Mouse (Mus musculus): ENCODE data around the gene Proser1.
A peak's percentile ranks its signal among the peaks of the same experiment; 100 is the strongest.

Gene Proser1

DNA sequence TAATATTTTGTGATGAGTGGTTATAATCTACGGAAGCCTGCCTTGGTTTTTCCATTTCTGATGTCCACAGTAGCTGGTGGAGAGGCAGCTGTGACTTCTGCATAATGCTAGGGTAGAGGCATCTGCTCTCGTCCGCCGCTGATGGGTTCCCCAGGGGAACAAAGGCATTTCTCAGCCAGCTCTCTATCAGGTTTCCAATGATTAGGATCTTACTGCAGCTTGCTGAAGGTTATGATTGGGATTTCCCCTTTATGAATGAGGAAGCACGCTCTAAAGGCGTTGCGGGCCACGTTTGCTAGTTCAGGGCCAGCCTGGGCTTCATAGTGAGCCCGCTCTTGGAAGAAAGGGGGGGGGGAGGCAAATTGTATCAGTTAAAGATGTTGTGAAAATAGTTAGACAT lies 3.0 kb downstream of the Proser1 start:
- DNase-seq (ENCODE audit: low spot score): no peak

DNA sequence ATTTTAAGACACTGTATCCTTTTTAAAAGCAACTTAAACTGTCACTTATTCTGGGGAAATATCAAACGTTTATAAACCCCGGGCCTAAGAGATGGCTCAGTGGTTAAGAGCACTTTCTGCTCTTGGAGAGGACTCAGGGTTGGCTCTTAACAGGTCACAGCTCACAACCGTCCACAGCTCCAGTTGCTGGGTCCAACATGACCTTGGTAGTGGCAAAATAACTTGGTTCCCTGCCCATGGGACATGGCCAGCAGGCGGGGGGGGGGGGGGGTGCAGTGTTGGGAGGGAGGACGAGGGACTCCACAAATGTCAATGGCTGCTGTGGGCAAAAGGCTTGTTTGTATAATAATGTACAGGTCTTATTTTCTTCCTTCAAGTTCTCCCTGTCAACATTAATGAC lies 3.9 kb downstream of the Proser1 start:
- DNase-seq (ENCODE audit: low spot score): no peak

DNA sequence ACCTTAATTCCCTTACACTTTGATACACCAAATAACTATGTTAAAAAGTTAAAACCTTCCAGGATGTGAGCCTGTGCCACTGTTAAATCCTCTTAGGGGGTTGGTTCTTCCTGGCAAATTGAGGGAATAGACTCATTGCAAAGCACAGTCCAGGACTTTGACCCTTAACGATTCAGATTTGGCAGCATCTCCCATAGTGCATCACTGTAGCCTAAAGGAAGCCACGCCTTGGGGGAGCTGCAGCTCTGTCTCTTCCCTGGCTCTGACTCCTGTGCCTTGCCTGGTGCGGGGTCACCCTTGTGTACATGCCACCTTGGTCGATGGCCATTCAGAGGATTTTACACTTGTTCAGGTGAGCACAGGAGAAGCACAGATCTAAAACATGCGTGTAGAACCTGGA lies 6.2 kb downstream of the Proser1 start:
- DNase-seq (ENCODE audit: low spot score): no peak

DNA sequence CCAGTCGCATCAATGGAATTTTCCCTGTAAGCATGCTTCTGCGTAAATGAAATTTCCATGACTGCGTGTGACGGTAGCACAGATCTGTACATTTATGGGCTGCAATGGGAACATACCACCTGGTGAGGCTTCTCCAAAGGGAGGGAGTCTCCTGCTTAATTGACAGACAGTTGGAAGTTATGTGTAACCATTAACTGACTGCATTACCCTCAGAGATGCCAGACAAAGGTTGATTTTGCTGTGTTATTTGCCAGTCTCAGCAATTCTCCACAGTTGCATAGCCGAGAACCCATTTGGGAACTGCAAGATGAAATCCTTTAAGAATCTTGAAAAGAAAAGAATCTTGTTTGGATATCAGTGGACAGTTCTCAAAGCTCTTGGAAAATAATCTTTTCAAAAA lies 8.6 kb downstream of the Proser1 start:
- DNase-seq (ENCODE audit: low spot score): no peak

DNA sequence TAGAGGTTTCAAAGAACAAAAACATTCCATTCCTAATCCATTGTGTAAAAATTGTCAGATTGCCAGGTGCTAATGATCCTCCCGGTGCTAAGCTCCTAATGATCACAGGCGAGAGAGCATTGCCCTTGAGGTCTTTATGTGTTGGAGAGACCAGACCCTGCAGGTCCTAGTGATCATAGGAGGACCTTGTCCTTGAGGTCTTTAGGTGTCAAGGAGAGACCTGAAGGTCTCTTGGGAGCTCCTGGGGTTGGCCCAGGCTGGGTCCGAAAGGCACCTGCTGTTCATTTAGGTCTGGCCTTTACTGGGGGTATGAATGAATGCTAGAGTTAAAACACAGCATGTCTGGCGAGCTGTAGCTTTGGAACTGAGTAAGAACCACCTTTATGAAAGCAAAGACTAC lies 10.7 kb downstream of the Proser1 start:
- no peak for DNase-seq (ENCODE audit: low spot score)

DNA sequence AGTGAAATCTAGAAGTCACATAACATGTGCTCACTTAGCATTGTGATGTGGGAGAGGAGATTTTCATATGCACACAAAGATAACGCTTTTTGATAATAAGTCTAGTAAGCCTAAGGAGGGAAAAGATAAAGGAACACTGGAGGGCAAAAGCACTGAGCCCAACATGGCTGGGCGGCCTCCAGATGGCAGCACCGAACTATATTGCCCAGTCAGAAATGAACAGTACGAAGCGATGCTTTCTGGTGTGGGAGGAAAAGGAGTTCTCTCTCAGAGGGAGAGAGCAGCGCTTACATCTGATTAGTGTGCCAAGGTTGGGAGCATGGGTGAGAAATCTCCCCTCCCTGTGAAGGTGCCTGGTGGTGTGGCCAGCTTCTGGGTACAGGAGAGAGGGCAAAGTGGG lies 12.4 kb downstream of the Proser1 start:
- peak; percentile 11 for DNase-seq (ENCODE audit: low spot score)

DNA sequence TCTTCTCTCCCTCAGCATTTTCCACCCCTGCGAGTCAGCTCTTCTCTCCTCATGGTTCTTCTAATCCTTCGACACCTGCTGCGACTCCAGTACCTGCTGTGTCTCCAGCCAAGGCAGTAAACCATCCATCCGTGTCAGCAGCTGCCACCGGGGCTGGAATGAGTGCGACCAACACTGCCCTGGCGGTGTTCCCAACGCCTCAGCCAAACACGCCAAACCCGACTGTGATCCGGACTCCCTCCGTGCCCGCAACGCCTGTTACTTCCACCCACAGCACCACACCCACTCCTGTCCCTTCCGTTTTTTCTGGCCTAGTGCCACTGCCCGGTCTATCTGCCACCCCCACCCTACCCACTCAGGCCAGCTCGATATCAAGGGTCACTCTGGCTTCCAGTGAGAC lies 14.0 kb downstream of the Proser1 start:
- no peak for DNase-seq (ENCODE audit: low spot score)

DNA sequence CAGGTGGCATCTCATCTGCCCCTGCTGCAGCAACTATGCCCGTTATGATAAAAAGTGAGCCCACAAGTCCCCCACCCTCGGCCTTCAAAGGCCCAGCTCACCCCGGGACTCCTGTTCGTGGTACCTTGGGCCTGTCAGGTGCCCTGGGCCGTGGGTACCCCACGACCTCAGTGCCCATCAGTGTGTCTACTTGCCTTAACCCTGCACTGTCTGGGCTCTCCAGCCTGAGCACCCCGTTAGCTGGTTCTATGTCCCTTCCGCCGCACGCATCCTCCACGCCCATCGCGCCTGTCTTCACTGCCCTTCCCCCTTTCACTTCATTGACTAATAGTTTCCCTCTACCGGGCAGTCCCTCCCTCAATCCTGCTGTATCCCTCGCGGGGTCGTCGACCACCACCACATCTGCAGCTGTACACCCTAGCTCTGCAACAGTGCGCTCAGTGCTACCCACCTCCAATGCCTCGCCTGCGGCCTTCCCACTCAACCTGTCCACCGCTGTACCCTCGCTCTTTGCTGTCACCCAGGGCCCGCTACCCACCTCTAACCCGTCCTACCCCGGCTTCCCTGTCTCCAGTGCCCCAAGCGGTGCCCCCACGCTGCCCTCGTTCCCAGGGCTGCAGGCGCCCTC lies 15.1 kb downstream of the Proser1 start:
- DNase-seq (ENCODE audit: low spot score): no peak

DNA sequence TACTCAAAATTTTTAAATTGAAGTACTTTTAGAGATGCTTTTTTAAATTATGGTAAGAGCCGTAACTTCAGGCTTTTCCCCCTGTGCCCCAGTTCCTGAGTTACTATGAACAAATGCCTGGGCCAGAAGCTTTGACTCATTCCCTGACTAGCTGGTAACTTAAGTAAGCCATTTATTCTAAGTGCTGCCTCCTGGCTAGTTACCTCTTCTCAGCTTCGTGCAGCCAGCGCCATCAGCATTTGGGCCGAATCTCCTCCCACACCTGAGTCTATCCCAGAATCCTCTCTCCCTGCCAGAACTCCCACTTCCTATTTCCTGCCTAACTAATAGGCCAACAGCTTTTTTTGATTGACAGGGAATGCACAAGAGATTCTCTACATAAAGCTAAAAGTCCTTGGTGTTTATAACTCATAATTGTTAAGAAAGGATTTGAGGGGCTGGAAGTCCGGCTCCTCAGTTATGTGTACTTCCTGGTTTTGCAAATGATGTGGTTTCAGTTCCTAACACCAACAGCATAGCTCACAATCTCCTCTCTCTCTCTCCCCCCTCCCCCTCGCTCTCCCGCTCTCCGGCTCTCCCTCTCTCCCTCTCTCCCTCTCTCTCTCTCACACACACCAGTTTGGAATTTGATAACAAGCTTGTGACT lies 20.1 kb downstream of the Proser1 start:
- no peak for DNase-seq (ENCODE audit: low spot score)

DNA sequence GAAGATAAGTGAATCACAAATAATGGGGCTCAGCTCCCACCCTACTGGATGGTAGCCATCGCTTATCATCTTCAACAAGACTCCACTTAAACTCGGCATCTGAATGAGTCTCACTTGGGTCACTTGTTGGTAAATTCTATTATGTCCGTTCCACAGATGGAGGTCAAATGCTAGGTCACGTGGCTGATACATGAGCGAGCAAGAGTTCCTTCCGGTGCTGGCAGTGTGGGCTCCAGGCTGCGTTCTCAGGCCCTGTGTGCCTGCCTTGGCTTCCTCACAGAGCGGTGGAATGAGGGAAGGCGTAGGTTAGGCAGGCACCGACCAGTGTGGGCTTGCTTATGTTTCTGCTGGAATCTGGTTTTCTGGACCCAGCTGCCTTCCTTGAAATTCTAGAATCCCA lies 23.1 kb downstream of the Proser1 start:
- no peak for DNase-seq (ENCODE audit: low spot score)

DNA sequence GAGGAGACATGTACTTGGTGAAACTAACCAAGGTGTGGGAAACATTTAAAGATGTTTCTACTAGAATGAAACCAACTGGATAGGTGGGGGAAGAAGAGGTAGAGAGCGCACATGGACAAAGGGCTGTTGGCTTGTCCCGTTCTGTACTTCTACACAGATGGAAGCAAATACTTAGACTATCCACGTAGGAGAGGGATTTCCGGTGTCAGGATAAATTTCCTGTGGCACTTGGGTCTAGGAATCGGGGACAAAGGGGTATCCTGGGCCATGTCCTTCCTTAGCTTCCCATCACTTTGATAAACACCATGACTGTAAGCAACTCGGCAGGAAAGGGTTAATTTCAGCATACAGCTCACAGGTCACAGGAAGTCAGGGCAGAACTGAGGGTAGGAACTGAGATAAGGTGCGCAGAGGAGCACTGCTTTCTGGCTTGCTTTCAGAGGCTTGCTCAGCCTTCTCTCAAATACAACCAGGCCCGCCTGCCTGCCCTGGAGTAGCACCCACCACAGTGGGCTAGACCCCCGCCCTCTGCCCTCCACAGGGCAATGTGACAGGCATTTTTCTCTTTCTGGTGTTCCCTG lies 23.6 kb downstream of the Proser1 start:
- DNase-seq (ENCODE audit: low spot score): no peak

DNA sequence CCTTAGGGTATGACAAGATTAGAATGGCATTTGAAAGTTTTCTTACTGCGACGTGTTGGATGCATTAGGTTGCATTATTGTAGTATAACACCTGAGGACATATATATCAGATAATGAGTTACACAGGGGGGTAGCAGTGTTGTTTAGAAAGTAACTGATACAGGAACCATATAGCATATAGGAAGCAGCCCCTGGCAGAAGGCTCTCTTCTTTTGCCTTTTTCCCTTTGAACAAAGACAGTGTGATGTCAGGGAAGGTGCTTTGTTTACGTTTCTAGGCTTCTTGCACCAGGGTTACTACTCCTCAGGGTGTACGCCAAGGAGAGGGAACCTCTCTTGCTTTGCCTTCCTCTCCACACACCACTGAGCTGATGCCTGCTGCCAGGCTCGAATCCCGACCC lies 24.9 kb downstream of the Proser1 start, which contains the start of gene Stoml3:
Stoml3 (plus strand) TSS at position 301 of the 400 bp plus-strand sequence.
- no peak for DNase-seq (ENCODE audit: low spot score)

DNA sequence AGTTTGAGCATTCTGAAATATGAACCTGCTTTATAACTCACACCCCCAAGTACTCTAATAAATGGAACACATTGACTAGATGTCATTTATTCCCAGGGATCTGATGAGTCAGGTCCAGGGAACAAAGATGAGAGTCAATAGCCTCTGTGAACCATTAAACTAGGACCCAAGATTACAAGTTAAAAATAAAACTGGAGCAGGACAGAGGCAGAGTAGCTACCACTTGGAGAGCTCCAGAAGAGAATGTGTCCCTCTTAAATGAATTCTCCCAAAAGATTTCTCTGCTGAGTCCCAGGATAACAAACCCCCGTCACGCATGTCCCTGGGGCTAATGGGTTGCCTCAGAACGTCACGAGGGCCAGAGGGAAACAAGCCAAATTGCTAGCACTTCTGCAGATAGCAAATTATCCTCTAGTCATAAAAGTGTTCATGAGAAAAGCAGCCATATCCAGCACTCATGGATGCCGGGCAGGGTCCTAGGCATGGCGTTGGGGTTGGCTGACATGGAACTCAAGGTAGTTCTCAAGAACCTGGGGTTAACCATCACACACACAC lies 35.0 kb downstream of the Proser1 start:
- DNase-seq (ENCODE audit: low spot score): no peak

DNA sequence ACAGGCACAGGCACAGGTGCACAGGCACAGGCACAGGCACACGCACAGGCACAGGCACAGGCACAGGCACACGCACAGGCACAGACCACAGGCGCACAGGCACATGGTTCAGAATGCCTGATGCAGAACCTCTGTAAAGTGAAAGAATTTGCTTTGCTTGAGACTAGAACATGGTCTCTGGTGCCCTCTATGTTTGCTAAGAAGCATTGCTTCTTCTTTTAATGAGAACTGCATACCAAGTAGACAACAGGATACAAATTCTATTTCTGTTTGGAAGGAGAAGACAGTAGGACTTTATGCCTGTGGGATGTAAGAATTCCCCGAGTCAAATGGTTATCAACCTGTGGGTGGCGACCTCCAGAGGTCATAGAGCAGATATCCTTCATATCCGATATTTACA lies 39.0 kb downstream of the Proser1 start:
- DNase-seq (ENCODE audit: low spot score): no peak

DNA sequence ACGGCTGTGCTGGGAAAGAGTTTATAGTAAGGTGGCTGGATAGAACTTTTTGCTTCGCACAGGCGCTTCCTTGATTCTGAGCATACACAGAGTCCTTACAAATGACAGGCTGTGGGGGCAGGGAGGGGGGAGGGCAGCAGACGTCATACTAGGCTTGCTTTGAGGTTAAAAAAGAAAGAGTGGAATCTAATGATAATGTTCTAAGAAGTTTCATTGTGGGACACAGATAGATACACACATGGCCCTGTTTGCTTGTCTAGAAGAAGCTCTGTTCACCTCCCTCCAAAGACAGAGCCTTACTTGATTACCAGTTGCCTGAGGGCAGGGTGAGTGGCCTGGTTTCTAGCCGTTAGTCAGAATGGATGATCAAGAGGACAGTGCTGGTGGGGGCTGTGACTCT lies 49.6 kb downstream of the Proser1 start:
- no peak for DNase-seq (ENCODE audit: low spot score)

DNA sequence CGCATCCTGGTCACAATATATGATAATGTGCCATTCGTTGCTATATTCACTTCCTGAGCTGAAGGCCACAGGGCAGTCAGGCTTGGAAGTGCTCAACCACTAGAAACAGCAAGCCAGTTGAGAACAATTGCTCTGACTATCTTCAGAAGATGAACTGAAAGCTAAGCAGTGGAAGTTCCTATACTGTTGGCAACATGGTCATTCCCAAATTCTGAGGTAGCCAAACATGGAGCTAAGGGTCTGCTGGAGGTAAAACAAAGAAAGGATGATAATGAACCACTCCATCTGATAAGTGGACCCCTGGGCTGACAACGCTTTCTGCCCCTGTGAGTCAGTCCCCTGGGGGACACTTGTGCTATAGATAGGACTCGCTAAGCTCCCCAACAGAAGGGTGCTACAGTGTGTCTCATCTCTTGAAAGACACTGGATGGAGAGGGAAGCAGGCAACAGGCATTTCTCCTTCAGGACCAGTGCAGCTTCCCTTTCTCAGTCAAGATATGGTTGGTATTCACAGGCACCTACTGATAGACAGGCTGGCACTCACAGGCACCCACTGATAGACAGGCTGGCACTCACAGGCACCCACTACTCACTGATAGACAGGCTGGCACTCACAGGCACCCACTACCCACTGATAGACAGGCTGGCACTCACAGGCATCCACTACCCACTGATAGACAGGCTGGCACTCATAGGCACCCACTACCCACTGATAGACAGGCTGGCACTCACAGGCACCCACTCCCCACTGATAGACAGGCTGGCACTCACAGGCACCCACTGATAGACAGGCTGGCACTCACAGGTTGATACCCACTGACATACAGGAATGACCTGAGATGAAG lies 51.0 kb downstream of the Proser1 start:
- no peak for DNase-seq (ENCODE audit: low spot score)

DNA sequence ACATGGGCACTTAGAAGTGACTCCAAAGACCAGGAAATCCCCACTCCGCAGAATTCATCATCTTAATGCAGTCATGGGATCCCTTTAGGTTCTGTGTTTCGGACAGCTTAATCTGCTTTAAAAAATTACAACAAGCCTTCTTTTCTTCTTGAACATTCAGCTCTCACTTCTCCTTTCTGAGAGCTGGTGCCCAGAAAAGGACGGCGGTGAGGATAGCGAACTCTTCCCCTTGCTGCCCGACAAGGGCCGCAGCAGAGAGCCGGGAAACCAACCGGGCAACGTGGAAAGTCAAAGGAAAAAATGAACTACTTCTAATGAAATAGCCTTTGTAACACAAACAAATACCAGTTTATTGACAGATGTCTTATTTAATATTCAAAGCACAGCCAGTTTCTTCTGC lies 59.3 kb downstream of the Proser1 start:
- DNase-seq (ENCODE audit: low spot score): no peak

DNA sequence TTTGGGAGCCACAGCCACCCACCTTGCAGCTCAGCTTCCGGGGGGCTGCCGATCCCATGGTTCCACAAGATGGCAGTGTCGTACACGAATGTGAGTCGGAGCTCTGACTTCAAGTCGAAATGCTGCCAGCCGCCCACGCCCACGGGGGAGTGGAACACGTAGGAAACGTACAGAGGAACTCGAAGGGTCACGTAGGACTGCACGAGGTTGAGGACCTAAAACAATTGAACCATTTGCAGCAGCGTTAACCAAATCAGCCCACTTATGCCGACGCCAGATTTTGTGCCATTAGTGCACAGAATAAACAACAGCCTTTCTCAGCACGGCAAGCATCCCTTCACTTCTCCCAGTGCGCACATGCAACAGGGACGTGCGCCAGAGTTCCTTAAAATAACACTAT lies 62.3 kb downstream of the Proser1 start:
- DNase-seq (ENCODE audit: low spot score): peak; percentile 57

DNA sequence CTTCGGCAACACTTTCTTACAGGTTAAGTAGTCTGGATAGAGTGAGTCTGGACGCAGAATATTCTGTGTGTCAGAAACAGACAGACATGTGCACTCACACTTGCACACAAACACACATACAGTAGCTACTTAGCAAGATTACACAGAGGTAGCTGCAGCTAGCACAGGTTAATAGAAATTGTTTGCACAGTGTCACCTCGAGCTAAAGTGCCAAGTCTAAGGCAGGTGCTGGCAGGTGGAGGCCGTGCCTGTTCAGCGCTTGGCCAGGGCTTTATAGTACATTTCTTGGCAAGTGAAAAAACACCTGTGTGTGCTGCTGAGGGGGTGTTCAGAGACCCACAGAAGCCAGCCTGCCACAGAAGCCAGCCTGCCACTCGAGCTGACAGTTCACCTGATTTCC lies 66.8 kb downstream of the Proser1 start:
- DNase-seq (ENCODE audit: low spot score): peak; percentile 5
